Mouse (Mus musculus): ENCODE measurements around the gene Tmco4.
A peak's percentile ranks its signal among the peaks of the same experiment; 100 is the strongest.

DNA sequence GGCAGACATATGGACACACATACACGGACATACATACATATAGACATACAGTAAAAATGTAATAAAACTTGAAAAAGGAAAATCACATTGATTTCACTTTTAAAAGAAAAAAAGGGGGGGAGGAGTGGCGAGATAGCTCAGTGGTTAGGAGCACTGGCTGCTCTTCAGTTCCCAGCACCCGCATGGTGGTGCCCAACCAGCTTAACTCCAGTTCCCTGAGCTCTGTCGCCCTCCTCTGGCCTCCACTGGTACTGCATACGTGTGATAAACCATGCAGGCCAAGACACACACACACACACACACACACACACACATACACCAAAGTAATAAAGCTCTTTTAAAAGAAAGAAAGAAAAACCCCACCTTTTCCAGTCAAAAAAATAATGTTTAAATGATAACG is 42.1 kb downstream of the Tmco4 start:
- TF ChIP-seq CTCF (IDR thresholded peaks at IDR 0.05; ENCODE audit: low read depth), result peak; percentile 72
- TF ChIP-seq EP300 (IDR thresholded peaks at IDR 0.05; ENCODE audit: low read depth), result no peak
